Mouse (Mus musculus): Measurements from ENCODE around the gene Lgals12. TPM values are rescaled to one million over a fixed set of nuclear protein-coding genes. Genes with fewer than 3 reads are reported as not detected.

Gene Lgals12
- polyA plus RNA-seq, 1 experiment from 2014 or later: 0.10 TPM

GRCm38 (mm10) chr19:7577710-7578109, 29.3 kb downstream of the Lgals12 start:
- Histone ChIP-seq H3K4me1 (no peaks in the 10 kb centered on the region), H3K36me3 (no peaks in the 10 kb centered on the region), H3K9ac (no peak overlapping the region), H3K4me3 (no peak overlapping the region), H3K9me3 (replicated peaks) (no peaks in the 10 kb centered on the region), H3K27ac (no peak overlapping the region), H3K4me2 (replicated peaks) (no peak overlapping the region), H3K27me3 (no peaks in the 10 kb centered on the region)
- ATAC-seq (ENCODE audit: low FRiP score): no peak
- WGBS: 87% methylated on average over 3 of the region's 3 CpGs

- Histone ChIP-seq H3K4me2 (replicated peaks) (no peak overlapping the region), H3K4me3 (no peak overlapping the region), H3K36me3 (no peaks in the 10 kb centered on the region), H3K9me3 (replicated peaks) (no peaks in the 10 kb centered on the region), H3K4me1 (no peaks in the 10 kb centered on the region), H3K9ac (no peak overlapping the region), H3K27ac (no peak overlapping the region), H3K27me3 (no peaks in the 10 kb centered on the region)
- 80% methylated on average over 1 of the region's 1 CpGs for WGBS
- ATAC-seq (ENCODE audit: low FRiP score): no peak
Observed at GRCm38 (mm10) chr19:7576180-7576579, 30.8 kb downstream of the Lgals12 start.

DNA sequence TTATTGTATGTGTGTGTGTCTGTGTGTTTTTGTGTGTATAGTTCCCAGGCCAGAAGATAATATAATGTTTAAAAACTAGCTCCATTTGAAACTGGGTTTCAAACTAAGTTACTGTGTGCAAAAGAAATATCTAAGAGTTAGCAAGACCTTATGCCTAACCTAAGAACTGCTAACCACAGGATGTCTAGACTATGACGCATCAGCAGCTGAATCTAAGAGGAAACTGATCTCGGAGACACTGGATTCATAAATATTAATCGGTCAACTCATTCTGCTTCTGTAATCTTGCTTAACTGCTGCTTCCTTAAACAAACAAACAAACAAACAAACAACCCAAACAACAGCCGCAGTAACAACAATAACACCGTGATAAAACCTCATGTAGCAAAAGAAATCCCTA, 37.3 kb downstream of the Lgals12 start:
- no peaks in the 10 kb centered on the region for H3K9me3 ChIP-seq (replicated peaks)
- H3K27me3 ChIP-seq: no peaks in the 10 kb centered on the region
- H3K27ac ChIP-seq: no peak overlapping the region
- H3K4me3 ChIP-seq: no peak overlapping the region
- no peaks in the 10 kb centered on the region for H3K36me3 ChIP-seq
- ATAC-seq (ENCODE audit: low FRiP score): no peak
- no peaks in the 10 kb centered on the region for H3K4me1 ChIP-seq
- H3K9ac ChIP-seq: no peak overlapping the region
- WGBS: 86% methylated on average over 5 of the region's 5 CpGs
- no peak overlapping the region for H3K4me2 ChIP-seq (replicated peaks)

GRCm38 (mm10) chr19:7568364-7568763, 38.6 kb downstream of the Lgals12 start:
- no peak overlapping the region for H3K4me3 ChIP-seq
- no peak for ATAC-seq (ENCODE audit: low FRiP score)
- H3K4me2 ChIP-seq (replicated peaks): no peak overlapping the region
- H3K36me3 ChIP-seq: no peaks in the 10 kb centered on the region
- H3K9me3 ChIP-seq (replicated peaks): no peaks in the 10 kb centered on the region
- 54% methylated on average over 3 of the region's 3 CpGs for WGBS
- no peaks in the 10 kb centered on the region for H3K27me3 ChIP-seq
- no peak overlapping the region for H3K27ac ChIP-seq
- no peaks in the 10 kb centered on the region for H3K4me1 ChIP-seq
- H3K9ac ChIP-seq: no peak overlapping the region

DNA sequence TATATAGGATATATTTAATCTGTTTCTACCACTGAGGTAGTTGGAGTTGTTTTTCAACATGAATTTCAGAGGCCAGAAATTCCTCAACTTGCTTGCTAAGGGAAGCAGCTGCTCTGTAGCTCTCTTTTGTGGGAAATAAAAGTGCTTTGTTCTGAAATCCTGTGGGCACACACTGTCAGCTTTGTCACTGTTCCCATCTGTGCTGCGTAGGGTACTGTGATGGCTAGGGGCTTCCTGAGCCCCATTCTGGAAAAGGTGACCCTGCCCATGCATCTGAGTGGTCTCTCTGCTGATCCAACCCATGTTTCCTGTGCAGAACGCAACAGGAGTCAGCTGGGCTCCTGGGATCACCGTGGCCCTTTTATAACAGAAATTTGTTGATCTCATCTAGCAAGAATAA, 40.2 kb downstream of the Lgals12 start:
- Histone ChIP-seq H3K9me3 (replicated peaks) (no peaks in the 10 kb centered on the region), H3K27me3 (no peaks in the 10 kb centered on the region), H3K36me3 (no peaks in the 10 kb centered on the region), H3K27ac (no peak overlapping the region), H3K4me3 (no peak overlapping the region), H3K4me2 (replicated peaks) (no peak overlapping the region), H3K9ac (no peak overlapping the region), H3K4me1 (no peaks in the 10 kb centered on the region)
- 64% methylated on average over 3 of the region's 3 CpGs for WGBS
- ATAC-seq (ENCODE audit: low FRiP score): no peak

GRCm38 (mm10) chr19:7564457-7564856, 42.5 kb downstream of the Lgals12 start:
- no peak overlapping the region for H3K4me2 ChIP-seq (replicated peaks)
- H3K27me3 ChIP-seq: no peaks in the 10 kb centered on the region
- no peaks in the 10 kb centered on the region for H3K9me3 ChIP-seq (replicated peaks)
- H3K27ac ChIP-seq: no peak overlapping the region
- no peaks in the 10 kb centered on the region for H3K36me3 ChIP-seq
- 77% methylated on average over 1 of the region's 1 CpGs for WGBS
- no peaks in the 10 kb centered on the region for H3K4me1 ChIP-seq
- no peak for ATAC-seq (ENCODE audit: low FRiP score)
- no peak overlapping the region for H3K9ac ChIP-seq
- H3K4me3 ChIP-seq: no peak overlapping the region

GRCm38 (mm10) chr19:7563676-7564075, 43.3 kb downstream of the Lgals12 start:
- Histone ChIP-seq H3K27me3 (no peaks in the 10 kb centered on the region), H3K4me3 (no peak overlapping the region), H3K36me3 (no peaks in the 10 kb centered on the region), H3K4me1 (no peaks in the 10 kb centered on the region), H3K4me2 (replicated peaks) (no peak overlapping the region), H3K9ac (no peak overlapping the region), H3K27ac (no peak overlapping the region), H3K9me3 (replicated peaks) (no peaks in the 10 kb centered on the region)
- ATAC-seq (ENCODE audit: low FRiP score): no peak
- WGBS: 87% methylated on average over 2 of the region's 2 CpGs

- Histone ChIP-seq H3K4me2 (replicated peaks) (no peak overlapping the region), H3K36me3 (no peaks in the 10 kb centered on the region), H3K27me3 (peaks cover 8% of the 10 kb centered on the region), H3K4me3 (no peak overlapping the region), H3K27ac (no peak overlapping the region), H3K9me3 (replicated peaks) (no peaks in the 10 kb centered on the region), H3K4me1 (peaks cover 2% of the 10 kb centered on the region; the same call in 1 of the 2 replicates), H3K9ac (no peak overlapping the region)
- 65% methylated on average over 10 of the region's 10 CpGs for WGBS
- no peak for ATAC-seq (ENCODE audit: low FRiP score)
Observed at GRCm38 (mm10) chr19:7562601-7563129, 44.3 kb downstream of the Lgals12 start.

GRCm38 (mm10) chr19:7561456-7561855, 45.5 kb downstream of the Lgals12 start:
- Histone ChIP-seq H3K4me2 (replicated peaks) (no peak overlapping the region), H3K9ac (no peak overlapping the region), H3K9me3 (replicated peaks) (no peaks in the 10 kb centered on the region), H3K27me3 (peaks cover 12% of the 10 kb centered on the region), H3K27ac (no peak overlapping the region), H3K36me3 (no peaks in the 10 kb centered on the region), H3K4me1 (peaks cover 7% of the 10 kb centered on the region; the same call in 1 of the 2 replicates), H3K4me3 (no peak overlapping the region)
- WGBS: 67% methylated on average over 3 of the region's 3 CpGs
- ATAC-seq (ENCODE audit: low FRiP score): no peak

GRCm38 (mm10) chr19:7559986-7560385, 47.0 kb downstream of the Lgals12 start:
- Histone ChIP-seq H3K27ac (no peak overlapping the region), H3K36me3 (no peaks in the 10 kb centered on the region), H3K4me3 (no peak overlapping the region), H3K9me3 (replicated peaks) (no peaks in the 10 kb centered on the region), H3K27me3 (peaks cover 12% of the 10 kb centered on the region), H3K4me1 (peaks cover 7% of the 10 kb centered on the region; the same call in 1 of the 2 replicates), H3K4me2 (replicated peaks) (no peak overlapping the region), H3K9ac (no peak overlapping the region)
- WGBS: 72% methylated on average over 4 of the region's 4 CpGs
- ATAC-seq (ENCODE audit: low FRiP score): no peak

DNA sequence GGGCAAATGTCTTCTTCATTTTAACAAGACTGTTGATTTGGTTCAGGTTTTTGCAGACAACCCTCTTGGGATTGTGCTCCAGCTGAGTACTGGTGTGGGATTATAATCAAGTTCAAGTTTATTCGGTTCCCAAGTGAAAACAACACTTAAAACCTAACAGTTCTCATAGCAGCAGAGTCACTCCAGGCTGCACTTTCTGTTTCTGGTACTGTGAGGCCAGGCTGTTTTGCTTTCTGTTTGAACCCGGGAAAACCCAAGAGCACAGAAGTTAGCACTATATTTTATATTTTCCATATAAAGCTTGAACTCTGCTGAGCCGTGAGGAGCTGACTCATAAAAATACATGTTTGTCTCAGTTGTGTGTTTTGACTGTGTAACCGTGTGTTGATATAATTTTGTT, 48.3 kb downstream of the Lgals12 start:
- Histone ChIP-seq H3K36me3 (no peaks in the 10 kb centered on the region), H3K27ac (no peak overlapping the region), H3K9ac (no peak overlapping the region), H3K9me3 (replicated peaks) (no peaks in the 10 kb centered on the region), H3K4me3 (no peak overlapping the region), H3K4me2 (replicated peaks) (no peak overlapping the region), H3K27me3 (peaks cover 12% of the 10 kb centered on the region), H3K4me1 (peaks cover 7% of the 10 kb centered on the region; the same call in 1 of the 2 replicates)
- no peak for ATAC-seq (ENCODE audit: low FRiP score)
- whole genome bisulfite sequencing: 83% methylated on average over 4 of the region's 4 CpGs

GRCm38 (mm10) chr19:7557844-7558243, 49.1 kb downstream of the Lgals12 start:
- no peaks in the 10 kb centered on the region for H3K9me3 ChIP-seq (replicated peaks)
- ATAC-seq (ENCODE audit: low FRiP score): no peak
- WGBS: 7% methylated on average over 4 of the region's 4 CpGs
- peaks cover 12% of the 10 kb centered on the region for H3K27me3 ChIP-seq
- no peak overlapping the region for H3K9ac ChIP-seq
- no peak overlapping the region for H3K27ac ChIP-seq
- H3K4me2 ChIP-seq (replicated peaks): peak overlapping the region; percentile 63
- H3K4me1 ChIP-seq: peaks cover 7% of the 10 kb centered on the region; the same call in 1 of the 2 replicates
- peak overlapping the region; percentile 39 for H3K4me3 ChIP-seq
- H3K36me3 ChIP-seq: no peaks in the 10 kb centered on the region

GRCm38 (mm10) chr19:7557328-7557822, 49.6 kb downstream of the Lgals12 start, which contains the start of gene Pla2g16:
Pla2g16 (plus strand) TSS chr19:7557459.
- Histone ChIP-seq H3K9me3 (replicated peaks) (no peaks in the 10 kb centered on the region), H3K27me3 (peaks cover 12% of the 10 kb centered on the region), H3K4me1 (peaks cover 7% of the 10 kb centered on the region; the same call in 1 of the 2 replicates), H3K4me3 (peak within 1 kb of the TSS; percentile 39), H3K27ac (no peak within 1 kb of the TSS), H3K4me2 (replicated peaks) (peak within 1 kb of the TSS; percentile 63), H3K9ac (no peak within 1 kb of the TSS), H3K36me3 (no peaks in the 10 kb centered on the region)
- WGBS: under 1% methylated on average over 27 of the region's 27 CpGs
- ATAC-seq (ENCODE audit: low FRiP score): 0 out of 2 replicates have a peak, but pooled peaks have one; percentile 43

Measured in hindbrain, embryonic 12.5 days (tissue).